Mouse (Mus musculus): ENCODE data around the gene Nudt21.
A peak's percentile ranks its signal among the peaks of the same experiment; 100 is the strongest.

Nudt21 gene

DNA sequence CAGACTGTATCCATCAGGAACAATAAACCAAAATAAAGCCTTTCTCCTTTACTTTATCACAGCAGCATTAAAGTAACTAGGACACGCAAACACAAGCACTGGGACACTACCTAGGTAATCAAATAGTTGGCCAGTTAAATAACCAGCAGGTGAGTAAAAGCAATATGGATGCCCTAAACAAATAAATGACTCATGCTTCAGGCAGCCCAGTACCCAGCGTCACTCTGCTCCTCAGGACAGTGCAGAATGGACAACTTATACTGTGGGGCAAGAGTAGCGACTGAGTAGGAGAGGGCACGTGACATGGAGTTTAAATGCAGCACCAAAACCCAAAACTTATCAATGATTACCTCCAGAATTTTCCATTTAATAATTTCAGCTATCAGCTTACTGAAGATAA is 47.1 kb downstream of the Nudt21 start:
- no peak for DNase-seq

DNA sequence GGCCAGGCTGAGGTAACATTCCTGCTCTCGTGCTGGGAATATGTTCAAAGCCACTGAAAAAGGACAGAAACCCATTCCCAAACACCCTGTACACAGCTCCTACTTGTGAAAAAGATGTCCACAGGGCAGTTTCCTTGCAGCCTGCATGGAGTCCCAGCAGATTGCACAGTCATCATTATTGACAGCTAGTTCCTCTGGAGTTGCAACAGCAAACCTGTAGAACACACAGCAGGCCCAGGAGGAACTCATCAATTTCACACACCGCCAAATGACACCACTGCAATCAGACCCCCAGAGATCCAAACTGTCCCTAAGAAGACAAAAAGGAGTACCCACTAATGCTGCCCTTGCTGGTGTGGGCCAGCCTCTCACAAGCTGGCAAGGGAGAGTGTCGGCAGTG is 52.1 kb downstream of the Nudt21 start:
- DNase-seq, result no peak

DNA sequence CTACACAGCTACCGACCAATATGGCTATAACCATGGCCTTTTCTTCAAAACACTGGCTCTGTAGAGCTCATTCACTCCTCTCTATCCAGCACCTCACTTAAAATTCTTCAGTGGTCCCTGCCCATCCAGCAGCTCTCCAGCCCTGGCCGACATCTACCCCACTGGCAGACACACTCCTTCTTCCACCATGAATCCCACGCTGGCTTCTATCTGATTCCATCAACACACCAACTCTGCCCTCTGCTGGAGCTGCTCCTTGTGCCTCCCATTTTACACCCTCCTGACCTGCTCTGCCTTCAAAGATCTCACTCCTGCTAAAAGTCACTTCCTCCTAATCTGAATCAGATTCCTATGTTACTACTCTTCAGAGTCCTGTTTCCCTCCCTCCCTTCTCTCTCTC is 53.0 kb downstream of the Nudt21 start:
- peak; percentile 39 to 49 for DNase-seq

DNA sequence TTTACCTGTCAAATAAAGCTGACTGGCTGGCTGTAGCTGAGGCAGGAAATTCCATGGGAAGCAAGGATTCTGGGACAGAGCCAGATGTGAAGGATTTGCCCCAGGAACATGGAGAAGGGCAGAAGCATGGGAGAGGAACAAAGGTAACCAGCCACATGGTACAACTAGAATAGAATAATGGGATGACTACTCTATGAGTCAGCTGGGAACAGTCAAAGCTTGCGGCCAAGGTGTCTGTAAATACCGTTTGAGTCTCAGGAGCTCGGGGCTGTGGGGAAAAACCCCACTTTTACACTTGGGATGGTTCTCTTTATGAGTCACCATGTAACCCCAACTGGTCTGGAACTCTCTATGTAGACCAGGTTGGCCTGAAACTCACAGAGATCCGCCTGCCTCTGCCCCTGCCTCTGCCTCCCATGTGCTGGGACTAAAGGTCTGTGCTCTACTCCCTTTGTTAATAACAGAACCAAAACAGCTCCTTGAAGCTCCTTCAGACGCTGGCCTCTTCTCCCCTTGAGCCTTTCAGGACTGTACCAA is 55.1 kb downstream of the Nudt21 start:
- no peak for DNase-seq

DNA sequence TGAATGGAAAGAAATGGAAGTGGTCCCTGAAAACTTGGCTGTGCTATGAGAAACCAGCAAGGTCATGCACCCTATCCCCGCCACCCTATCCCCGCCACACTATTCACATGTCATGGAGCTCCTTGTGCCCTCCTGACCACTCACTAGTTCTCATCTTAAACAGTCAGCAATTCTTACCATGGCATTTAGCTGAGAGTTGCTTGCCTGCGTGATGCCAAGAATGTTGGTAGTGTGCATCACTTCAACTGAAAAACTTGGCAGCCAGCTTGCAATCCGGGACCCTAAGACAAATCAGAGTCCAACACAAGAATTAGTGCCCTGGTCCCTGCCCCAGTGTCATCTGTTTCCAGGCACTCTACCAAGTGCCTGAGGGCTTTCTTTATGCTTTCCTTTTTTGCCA is 56.7 kb downstream of the Nudt21 start:
- DNase-seq, result no peak

DNA sequence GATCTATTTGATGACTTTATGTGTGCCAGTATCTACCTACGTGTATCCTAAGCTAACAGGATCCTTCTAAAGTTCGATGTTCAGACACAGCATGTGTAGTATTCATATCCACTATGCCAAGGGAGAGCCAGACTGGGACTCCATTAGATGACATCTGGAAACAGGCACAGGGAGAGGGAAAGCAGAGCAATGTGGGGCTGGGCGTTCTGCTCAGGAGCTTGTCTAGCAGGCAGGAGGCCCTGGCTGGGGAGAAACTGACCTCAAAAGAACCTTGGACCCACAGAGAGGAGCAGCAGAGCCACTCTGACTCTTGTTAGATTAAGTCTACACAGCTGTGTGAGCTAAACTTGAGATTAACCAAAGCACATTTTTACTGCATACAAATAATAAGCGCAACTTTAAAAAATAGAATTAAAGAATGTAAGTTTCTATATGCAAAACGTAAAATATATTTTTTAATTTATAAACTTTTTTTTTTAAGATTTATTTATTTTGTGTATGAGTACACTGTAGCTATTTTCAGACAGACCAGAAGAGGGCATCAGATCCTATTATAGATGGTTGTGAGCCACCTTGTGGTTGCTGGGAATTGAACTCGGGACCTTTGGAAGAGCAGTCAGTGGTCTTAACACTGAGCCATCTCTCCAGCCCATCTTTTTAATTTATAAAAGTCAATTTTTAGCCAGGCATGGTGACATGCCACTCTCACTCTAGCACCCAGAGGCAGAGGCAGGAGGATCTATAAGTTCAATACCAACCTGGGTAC is 60.2 kb downstream of the Nudt21 start:
- DNase-seq, result no peak

DNA sequence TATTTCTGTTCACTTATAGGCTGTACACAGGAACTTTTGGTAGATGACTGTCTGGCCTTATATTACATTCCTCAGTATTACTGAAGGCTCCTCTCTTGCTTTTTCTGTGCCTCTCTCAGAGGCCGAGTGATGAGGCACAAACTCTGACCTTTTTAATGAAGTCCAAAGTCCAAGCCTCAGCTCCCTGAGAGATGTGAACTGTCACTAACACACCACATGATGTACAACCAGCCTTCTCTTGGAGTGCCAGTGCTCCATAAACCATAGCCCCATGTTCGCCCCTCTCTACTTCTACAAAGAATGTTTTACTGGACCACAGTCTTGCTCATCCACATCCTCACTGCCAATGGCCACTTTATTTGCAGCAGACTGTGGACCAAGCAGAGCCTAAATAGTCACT is 61.5 kb downstream of the Nudt21 start:
- DNase-seq, result no peak

DNA sequence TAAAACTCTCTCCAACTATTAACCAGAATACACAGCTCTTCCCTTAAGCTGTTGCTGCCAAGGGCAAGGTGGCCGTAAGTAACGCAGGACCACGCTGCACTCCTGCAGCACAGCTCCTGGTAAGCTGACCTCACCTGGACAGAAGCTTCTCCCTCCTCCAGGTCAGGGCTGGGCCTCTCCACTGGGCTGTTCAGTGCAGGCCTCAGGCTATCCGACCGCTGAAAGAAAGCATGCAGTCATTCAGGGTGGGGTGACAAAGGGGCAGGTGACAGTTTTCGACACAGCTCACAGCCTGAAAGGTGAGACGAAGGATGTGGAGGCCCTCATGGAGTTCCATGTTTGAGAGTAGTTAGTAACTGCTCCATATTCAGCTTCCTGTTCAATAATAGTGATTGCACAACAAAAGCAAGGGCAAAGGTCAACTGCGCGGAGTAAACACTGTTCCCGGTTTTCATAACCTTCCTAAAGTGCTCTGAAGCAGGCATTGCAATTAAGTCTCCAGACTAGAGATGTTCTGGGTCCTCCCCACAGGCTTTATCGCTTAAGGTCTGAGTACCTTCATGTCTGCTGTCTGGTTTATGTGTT is 62.1 kb downstream of the Nudt21 start:
- no peak for DNase-seq

DNA sequence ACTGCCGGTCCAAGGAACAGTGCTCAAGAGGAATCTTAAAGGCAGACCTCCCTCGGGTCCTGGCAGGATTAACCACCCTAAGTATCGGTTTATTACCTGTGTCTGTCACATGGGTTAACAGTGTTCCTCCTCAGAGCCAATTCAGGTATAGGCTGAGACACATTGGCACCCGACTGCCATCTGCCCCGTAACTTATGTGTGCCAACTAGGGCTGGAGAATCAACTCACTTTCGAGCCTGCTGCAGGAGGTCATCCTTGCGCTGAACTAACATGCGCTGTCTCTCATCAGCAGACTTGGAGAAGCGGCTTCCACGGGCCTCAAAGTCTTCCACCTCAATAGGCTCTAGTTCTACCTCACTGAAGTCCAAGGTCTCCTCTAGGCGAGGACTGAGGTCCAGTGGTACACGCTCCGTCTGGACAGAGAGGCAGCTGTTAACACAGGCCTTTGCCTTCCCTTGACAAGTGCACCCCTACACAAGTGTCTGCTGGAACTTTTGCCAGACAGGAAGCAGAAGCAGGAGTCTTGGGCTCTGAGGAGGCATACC is 62.9 kb downstream of the Nudt21 start:
- no peak for DNase-seq

DNA sequence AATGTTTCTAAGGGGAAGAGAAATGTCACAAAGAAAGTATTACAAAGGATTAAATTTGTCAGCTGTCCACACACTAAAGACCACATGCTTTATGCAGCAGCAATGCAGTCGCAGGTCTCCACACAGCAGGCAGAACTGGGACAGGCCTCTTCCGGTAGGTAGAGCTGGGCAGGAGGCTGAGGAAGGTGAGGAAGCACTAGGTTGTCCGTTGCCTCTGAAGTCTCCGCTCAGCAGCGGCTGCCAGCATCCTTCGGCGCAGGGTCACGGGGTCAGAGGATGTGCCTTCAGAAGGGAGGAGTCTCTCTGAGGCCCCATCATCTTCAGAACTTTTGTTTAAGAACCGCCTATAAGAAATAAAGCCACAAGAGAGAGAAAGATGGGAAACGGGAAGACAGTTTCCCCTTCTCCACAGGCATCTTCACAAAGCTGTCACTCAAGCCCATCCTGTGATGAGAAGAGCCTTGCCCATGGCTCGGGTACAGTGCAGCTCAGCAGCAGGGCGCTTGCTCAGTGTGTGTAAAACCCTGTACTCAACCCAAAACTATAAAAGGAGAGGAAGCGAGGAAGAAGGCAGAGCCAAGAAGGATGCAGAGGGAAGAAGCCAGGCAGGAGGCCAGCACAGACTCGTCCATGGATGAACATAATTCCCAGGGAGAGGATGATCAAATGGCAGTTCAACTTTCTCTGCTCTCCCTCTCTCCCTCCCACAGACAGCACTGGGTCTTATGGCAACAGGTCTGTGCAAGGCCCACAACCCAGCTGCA is 63.7 kb downstream of the Nudt21 start:
- DNase-seq, result no peak

DNA sequence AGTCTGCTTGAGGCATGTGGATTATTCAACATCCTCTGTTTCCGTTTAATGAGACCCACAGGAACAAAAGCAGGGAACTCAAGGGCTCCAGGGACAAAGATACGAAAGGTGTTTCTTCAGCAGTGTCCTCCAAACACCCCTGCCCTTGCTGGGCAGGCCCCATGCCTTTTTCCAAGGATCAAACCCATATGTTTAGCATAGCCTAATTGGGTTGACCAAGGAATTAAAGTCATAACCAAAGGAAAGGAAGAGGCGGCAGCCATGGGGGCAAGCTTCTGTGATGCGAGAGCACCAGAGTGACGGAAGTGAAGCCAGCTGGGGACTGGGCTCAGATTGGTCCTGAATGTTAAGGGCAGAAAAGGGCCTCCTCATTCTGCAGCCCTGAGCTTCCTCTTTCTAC is 64.6 kb downstream of the Nudt21 start:
- no peak for DNase-seq

DNA sequence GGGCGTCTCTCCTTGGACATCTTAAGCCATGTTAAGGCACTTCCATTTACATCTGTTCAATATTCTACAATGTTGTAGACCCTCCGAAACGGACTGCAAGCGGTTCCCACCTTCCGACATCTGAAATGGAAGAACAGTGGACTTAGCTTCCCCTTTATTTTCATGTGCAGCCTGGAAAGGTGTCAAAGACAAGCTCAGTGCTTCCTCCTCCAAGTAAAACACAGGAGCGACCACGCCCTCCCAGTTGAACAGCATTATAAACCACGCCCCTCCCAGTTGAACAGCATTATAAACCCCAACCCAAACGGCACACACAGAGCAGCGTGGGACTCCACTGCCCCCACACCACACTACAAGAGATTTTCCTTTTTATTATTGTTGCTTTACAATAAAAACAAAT is 65.4 kb downstream of the Nudt21 start:
- DNase-seq, result no peak

DNA sequence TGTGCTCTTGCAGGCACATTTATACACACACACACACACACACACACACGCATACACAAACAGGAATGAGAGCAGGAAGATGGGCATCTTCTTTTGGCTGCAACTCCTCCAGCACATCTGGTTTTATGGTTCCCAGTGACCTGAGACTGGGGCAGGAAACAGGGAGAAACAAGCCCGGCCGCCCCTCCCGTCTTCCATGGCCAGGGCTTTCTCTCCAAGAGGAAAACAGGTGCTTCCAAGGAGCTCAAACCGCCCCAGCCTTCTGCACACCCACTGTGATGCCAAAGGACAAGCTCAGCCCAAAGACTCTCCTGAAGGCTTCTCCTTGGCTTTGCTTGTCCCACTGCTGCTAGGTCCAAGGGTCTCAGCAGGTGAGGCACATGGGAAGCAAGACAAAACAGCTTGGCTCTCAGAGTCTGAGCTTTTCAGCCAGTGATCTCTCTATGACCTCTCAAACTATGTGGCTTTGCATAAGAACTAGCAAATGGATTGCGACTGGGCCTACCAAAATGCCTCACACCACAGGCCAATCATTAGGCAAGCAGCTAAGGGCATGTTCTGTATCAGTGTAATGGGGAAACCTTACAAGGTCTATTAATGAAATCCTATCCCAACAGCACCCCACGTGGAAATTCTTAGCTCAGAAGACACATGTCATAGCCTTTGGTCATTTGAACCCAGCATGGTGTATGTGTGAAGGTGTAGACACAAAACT is 67.0 kb downstream of the Nudt21 start:
- DNase-seq, result no peak

DNA sequence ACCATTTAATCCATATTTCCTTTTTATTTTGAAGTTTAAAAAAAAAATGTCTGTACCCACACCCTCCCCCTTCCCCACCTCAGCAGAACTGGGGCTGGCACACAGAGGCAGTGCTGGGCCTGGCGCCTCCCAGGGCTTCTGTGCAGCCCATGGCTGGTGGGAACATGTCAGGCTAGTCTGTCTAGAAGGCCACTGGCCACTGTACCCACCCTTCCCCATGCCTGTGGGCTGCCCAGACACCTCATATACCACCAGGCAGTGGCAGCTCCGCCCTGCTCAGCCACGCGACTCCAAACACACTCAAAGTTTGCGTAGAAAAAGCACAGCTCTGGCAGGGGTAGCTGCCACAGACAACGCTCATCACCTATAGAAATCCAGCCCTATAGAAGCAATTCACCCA is 68.5 kb downstream of the Nudt21 start:
- DNase-seq, result no peak

Data from cerebellum, postnatal 36 days (tissue).